Mouse (Mus musculus) ovary, postnatal 10 days (tissue): ENCODE measurements around the gene Sec14l4.

Experiments used
- DNase-seq: peaks from one replicate; pipeline ENCODE4 v3.0.0; 2022; ENCODE audit warnings: low spot score

Gene Sec14l4

DNA sequence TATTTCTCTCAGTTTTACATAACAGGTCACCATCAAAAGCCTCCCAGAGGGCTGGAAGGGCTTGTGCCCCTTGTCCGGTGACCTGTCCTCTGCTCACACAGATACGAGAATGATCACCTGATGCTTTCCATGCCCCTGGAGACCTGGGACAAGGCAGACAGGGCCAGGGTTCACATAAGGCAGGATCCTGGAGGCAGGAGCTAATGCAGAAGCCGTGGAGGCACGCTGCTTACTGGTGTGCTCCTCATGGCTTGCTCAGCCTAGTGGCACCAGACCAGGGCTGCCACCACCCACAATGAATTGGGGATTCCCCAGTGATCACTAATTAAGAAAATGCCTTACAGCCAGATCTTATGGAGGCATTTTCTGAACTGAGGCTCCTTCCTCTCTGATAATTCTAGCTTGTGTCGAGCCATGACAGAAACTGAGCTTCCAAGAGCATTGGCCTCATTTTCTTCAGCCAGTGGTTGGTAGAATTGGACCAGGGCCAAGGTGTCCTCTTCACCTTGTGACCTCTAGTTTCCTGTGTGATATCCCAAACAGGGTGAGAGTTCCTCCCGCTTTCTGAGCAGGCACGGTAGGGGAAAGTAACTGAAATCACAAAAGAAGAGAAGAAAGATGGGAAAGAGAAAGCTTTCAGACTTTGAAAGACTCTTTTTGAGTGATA, 47.1 kb downstream of the Sec14l4 start:
- DNase-seq: no peak

DNA sequence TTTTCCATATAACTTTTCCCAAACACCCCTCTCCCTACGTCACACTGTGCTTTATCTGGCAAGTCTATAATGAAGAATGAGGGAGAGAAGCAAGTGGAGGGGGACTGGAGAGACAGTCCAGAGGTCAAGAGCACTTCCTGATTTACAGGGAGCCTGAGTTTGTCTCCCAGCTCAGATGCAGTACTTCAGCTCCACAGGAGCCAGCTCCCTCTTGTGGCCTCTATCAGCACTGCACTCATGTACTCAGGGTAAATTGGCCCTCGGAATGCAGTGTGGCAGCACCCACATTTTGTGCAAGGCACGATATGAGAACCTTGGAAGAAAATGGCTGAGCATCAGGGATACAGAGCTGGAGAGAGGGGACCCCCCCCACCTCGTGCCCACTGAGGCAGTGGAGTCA, 49.0 kb downstream of the Sec14l4 start:
- DNase-seq: no peak

DNA sequence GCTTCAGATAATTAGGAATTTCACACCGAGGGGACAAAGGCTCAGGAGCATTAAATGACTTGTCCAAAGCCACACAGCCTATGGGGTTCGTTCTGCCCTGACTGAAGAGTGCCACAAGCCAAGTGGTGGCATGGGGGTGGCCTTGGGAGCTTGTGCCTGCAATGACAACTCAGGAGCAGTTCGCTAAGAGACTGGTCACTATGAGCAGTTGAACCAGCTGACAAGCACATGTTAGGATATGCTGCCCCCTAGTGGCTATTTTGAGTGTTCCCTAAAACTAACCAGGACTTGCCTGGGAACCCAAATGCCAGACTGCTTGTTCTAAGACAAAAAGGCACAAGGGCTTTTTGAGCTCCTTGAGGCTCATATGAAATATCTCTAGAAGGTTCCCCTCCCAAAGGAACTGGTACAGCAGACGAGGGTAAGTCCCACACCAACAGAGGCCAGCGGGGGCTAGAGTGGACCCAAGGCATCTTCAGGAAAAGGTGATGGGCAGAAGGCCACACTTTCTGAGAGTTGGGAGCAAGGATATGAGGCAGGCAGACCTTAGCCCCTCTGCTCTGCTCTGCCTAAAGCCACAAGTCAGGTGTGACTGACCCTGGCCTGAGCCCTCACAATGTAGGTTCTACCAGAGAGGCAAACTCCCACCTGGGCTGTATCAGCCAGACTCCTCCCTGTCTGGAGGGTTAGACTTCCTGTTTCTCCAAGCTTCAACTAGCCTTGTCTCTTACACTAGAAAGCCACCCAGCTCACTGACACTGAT, 52.2 kb downstream of the Sec14l4 start:
- DNase-seq: no peak

DNA sequence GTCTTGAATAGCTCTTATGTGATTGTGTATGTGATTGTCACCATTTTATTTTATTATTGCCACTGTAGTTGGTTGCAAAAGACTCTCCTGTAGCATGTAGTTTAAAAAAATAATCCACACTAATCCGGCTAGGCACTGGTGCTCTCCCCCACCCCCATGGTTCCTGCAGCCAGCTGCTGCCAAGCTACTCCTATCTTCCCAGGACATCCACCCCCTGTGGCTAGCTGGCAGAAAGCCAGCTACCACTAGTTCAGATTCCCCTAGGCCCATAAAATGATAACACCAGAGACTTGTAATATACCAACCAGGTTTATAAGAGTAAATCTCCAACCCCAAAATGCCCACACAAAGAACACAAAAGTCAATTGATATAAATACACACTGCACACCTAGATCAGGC, 55.0 kb downstream of the Sec14l4 start:
- DNase-seq: no peak

DNA sequence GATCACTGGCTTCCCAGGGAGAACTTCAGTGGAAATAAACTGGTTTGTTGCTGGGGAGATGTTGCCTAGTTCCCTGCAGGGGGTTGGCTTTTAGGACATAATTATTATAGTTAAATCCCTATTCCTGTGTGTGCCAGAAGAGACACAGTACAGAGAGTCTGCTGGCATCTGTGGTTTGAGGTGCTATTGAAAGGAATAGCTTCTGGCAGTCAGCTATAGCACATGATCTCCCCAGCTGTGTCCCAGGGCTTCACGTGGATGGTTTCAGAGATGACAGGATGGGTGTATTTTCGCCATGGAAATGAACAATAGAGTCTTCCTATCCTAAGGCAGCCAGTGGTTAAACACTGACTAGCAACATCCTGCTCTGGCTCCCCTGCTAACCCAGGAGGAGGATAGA, 56.0 kb downstream of the Sec14l4 start:
- no peak for DNase-seq

DNA sequence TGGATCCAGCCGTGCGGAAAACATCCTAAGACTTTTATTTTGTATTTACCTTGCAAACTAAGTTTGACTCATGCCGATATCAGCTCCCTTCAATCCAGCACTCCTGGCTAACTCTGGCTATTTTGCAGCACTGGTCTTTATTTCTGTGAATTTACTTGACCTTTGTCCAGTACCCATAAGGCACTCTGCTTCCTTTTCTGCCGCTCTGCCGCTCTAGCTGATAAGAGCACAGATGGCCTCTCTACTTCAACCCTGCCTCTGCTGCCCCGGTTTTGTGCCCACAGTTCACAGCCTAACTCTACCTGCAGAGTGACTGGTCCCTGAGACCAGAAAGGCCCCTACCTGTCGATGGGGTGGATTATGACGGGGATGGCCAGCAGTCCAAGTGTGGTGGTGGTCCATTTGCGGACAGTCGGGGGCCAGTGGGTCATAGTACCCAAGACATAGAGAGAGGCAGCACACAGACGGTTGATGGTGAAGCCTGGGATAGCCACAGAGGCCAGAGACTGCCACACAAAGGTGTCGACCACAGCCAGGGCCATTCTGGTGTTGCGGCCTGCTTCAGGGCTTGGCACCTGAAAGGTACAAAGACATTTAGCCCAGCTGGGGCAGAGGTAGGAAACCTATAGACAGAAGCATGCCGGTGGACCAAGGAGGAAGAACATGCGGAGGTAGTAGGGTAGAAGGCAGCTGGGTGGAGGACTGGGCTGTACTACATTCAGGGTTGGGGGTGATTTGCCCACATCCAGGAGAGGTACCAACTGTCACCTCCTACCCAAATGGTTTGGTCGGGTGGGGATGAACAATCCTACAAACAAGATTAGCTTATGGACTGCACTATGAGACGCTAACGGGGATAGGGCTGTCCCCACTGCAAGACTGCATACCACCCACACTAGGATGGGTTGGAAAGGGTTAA, 62.5 kb downstream of the Sec14l4 start:
- DNase-seq: no peak

DNA sequence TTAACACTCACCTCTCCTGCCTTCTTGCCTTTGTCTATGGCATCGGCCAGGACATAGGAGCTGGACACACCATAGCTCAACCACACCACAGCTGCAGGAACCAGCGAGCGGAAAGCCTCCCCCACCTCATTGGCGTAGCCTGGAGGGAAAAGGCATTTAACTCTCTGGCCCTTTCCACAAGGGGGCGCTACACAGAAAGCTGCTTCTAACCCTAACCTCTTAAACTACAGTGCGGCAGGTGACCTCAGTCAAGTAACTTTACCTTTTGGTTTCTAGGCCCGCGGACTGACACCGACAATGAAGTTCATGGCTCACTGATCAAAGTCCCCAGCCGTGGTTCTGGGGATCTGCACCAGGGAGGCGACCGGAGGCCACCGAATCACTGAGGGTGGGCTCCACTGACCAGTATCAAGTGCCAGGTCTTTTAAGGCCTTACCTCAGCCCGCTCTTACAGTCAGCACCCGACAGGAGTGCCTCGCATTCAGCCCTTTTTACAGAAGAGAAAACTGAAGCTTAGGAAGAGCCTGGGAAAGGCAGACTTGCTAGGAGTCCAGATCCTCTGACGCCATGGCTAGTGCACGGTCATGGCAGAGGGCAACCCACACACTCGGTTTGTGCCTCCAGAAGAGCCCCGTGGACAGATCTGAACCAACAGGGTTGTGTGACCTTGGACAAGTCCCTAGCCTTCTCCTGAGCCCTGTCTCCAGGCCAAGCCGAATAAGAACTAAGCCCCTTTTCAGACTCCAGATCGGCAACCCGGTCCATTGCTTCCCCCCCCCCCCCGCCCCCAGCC, 63.3 kb downstream of the Sec14l4 start:
- DNase-seq: no peak

DNA sequence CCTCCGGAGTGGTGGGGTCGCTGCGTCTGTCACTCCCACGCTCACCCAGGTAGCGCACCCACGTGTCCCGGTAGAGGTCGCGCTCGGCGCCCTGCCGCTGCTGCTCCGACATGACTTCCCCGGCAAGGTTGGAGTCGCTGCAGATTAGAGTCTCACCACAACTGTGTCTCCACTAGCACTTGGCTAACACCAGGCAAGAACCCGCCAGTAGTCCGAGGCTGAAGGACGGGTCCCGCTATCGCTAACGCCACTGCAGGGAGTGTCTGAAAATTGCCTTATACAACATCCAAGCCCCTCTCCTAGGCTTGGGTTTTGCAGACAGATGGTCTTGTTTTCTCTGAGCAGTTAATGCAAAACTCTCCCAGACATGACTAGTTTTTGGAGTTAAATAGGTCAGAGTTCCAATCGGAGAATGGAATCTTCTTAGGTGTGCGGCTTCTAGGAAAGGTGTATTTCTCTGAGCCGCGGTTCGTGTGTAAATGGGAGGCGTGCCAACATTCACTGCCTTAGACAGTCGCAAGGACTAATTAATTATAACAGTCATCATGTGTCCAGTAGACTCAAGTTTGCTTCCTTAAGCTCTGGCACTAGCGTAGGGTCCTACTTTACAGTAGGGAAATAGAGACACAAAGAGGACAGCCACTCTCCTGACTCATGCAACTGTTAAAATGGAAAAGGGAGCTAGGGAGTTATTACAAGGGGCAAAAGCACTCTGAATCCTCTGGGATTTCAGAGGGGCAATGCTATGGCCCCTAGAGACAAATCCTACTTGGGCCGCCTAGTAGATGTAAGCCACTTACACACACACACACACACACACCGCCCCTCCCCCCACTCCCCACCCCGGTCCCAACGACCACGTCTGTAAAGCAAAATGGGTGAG, 64.2 kb downstream of the Sec14l4 start, which contains the start of gene Mtfp1:
Gene Mtfp1, minus strand, starts transcription at position 275 of the 883 bp plus-strand sequence.
- no peak for DNase-seq

DNA sequence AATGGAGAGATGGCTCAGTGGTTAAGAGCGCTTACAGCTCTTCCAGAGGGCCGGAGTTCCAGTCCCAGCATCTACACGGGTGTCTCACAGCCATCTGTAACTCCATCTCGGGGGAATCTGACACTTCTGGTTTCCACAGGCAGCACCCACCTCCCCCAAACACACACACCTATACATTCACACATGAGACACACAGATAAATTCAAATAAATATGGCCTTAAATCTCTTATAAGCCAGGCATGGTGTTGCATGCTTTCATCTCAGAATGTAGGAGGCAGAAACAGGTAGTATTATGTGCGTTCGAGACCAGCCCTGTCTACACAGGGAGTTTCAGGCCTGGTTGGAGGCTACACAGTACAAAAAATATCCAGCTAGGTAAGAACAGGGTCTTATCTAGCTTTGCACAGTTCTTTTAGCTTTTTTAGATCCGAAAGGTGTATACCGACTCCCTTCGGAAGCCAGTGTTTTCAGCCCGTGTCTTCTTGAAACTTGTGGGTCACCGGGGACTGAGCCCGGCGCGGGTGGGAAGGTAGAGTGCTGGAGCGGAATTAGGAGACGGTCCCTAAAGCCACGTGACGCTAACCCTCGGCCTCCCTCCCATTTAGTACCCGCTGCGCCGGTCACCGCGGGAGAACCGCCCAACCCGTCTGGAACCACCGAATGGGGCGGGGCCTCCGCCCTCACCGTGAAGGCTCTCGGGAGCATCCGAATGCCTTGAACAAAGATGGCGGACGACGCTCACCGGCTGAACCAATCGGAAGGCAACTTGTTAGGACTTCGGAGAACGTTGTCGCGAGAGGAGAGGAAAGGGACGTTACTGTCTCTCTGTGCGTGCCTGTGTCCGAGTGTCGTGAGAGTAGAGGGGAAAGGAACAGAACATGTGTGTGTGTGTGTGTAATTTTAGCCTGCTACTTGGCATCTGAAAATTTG, 65.1 kb downstream of the Sec14l4 start:
- peak; percentile 81 for DNase-seq

DNA sequence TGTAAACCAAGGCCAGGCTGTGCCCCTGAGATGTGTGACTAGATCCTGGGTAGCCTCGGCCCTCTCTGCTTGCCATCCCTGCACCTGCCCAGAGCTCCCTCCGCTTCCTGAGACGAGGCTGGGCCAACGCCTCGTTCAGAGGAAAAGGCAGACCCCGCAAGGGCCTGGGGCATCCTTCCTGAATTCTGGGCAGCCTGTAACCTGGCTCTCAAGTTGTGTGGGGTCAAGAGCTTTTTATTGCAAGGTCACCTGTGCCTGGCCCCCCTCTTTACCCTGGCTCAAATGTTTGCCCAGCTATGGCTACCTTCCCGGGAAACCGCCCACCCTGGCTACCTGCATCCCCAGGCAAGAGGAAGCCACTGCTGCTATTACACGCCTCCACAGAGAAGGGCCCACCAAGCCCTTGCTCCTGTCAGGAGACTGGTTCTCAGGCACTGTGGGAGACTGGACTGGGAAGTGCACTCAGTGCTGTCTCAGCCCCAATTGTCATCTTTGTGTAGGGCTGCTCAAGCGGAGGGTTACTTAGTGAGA, 65.9 kb downstream of the Sec14l4 start:
- no peak for DNase-seq
